Mouse (Mus musculus): Measurements from ENCODE around the gene Hnrnpl. TPM values are rescaled to one million over a fixed set of nuclear protein-coding genes. Genes with fewer than 3 reads are reported as not detected.

The Hnrnpl gene
- polyA plus RNA-seq, 1 experiment from 2014 or later = 88.6 TPM

GRCm38 (mm10) chr7:28792391-28793185 is 15.8 kb upstream of the Hnrnpl start:
- no peak overlapping the region for H3K4me3 ChIP-seq (ENCODE audit: low read depth, low read length)
- DNase-seq (no peak), ATAC-seq (no peak)
- H3K4me1 ChIP-seq (ENCODE audit: insufficient read depth) = peaks cover 30% of the 10 kb centered on the region
- TF ChIP-seq EP300 (IDR thresholded peaks at IDR 0.05; ENCODE audit: low read depth) (no peak), CTCF (IDR thresholded peaks at IDR 0.05; ENCODE audit: low read depth) (peak; percentile 14; the same call in 1 of the 2 replicates)
- 0 out of 2 replicates have a peak, but pooled peaks cover 2% of the 10 kb centered on the region for H3K36me3 ChIP-seq (replicated peaks; ENCODE audit: insufficient read depth, low read length)
- H3K27me3 ChIP-seq (ENCODE audit: insufficient read depth, low read length) = no peaks in the 10 kb centered on the region
- no peak overlapping the region for H3K27ac ChIP-seq (ENCODE audit: low read depth)
- WGBS (ENCODE audit: insufficient replicate concordance) = 58% methylated on average over 13 of the region's 14 CpGs
- H3K9ac ChIP-seq (replicated peaks) = no peak overlapping the region
- no peaks in the 10 kb centered on the region for H3K9me3 ChIP-seq (ENCODE audit: low read length)
- no peak overlapping the region for H3K4me2 ChIP-seq (ENCODE audit: low read depth, low read length)

- no peak for ATAC-seq
- H3K4me1 ChIP-seq (ENCODE audit: insufficient read depth) = peaks cover 26% of the 10 kb centered on the region
- no peak overlapping the region for H3K4me2 ChIP-seq (ENCODE audit: low read depth, low read length)
- no peaks in the 10 kb centered on the region for H3K27me3 ChIP-seq (ENCODE audit: insufficient read depth, low read length)
- TF ChIP-seq CTCF (IDR thresholded peaks at IDR 0.05; ENCODE audit: low read depth) (peak; percentile 60), EP300 (IDR thresholded peaks at IDR 0.05; ENCODE audit: low read depth) (no peak)
- no peaks in the 10 kb centered on the region for H3K36me3 ChIP-seq (replicated peaks; ENCODE audit: insufficient read depth, low read length)
- H3K27ac ChIP-seq (ENCODE audit: low read depth) = no peak overlapping the region
- H3K9ac ChIP-seq (replicated peaks) = no peak overlapping the region
- H3K9me3 ChIP-seq (ENCODE audit: low read length) = no peaks in the 10 kb centered on the region
- H3K4me3 ChIP-seq (ENCODE audit: low read depth, low read length) = no peak overlapping the region
- 29% methylated on average over 2 of the region's 2 CpGs for WGBS (ENCODE audit: insufficient replicate concordance)
- no peak for DNase-seq
Observed at GRCm38 (mm10) chr7:28793834-28794233, 14.5 kb upstream of the Hnrnpl start.

- Histone ChIP-seq H3K9me3 (ENCODE audit: low read length) (no peaks in the 10 kb centered on the region), H3K4me2 (ENCODE audit: low read depth, low read length) (no peak overlapping the region), H3K4me3 (ENCODE audit: low read depth, low read length) (no peak overlapping the region), H3K4me1 (ENCODE audit: insufficient read depth) (peaks cover 21% of the 10 kb centered on the region), H3K27me3 (ENCODE audit: insufficient read depth, low read length) (no peaks in the 10 kb centered on the region), H3K27ac (ENCODE audit: low read depth) (no peak overlapping the region), H3K36me3 (replicated peaks; ENCODE audit: insufficient read depth, low read length) (0 out of 2 replicates have a peak, but pooled peaks cover 2% of the 10 kb centered on the region), H3K9ac (replicated peaks) (no peak overlapping the region)
- ATAC-seq = no peak
- DNase-seq = no peak
- 71% methylated on average over 3 of the region's 3 CpGs for WGBS (ENCODE audit: insufficient replicate concordance)
- TF ChIP-seq EP300 (IDR thresholded peaks at IDR 0.05; ENCODE audit: low read depth) (no peak), CTCF (IDR thresholded peaks at IDR 0.05; ENCODE audit: low read depth) (no peak)
Observed at GRCm38 (mm10) chr7:28794496-28794895, 13.8 kb upstream of the Hnrnpl start.

- WGBS (ENCODE audit: insufficient replicate concordance) = 21% methylated on average over 15 of the region's 15 CpGs
- no peaks in the 10 kb centered on the region for H3K27me3 ChIP-seq (ENCODE audit: insufficient read depth, low read length)
- no peak for TF ChIP-seq CTCF (IDR thresholded peaks at IDR 0.05; ENCODE audit: low read depth)
- TF ChIP-seq EP300 (IDR thresholded peaks at IDR 0.05; ENCODE audit: low read depth) = no peak
- peak overlapping the region; percentile 56 for H3K9ac ChIP-seq (replicated peaks)
- H3K27ac ChIP-seq (ENCODE audit: low read depth) = peak overlapping the region; percentile 83
- no peak for DNase-seq
- H3K36me3 ChIP-seq (replicated peaks; ENCODE audit: insufficient read depth, low read length) = 0 out of 2 replicates have a peak, but pooled peaks cover 2% of the 10 kb centered on the region
- peak overlapping the region; percentile 71 for H3K4me2 ChIP-seq (ENCODE audit: low read depth, low read length)
- no peaks in the 10 kb centered on the region for H3K9me3 ChIP-seq (ENCODE audit: low read length)
- peaks cover 15% of the 10 kb centered on the region for H3K4me1 ChIP-seq (ENCODE audit: insufficient read depth)
- H3K4me3 ChIP-seq (ENCODE audit: low read depth, low read length) = peak overlapping the region; percentile 29
- ATAC-seq = peak; percentile 13; the same call in 1 of the 2 replicates
Observed at GRCm38 (mm10) chr7:28795832-28796231, 12.5 kb upstream of the Hnrnpl start.

- H3K27me3 ChIP-seq (ENCODE audit: insufficient read depth, low read length) = no peaks in the 10 kb centered on the region
- peaks cover 15% of the 10 kb centered on the region for H3K4me1 ChIP-seq (ENCODE audit: insufficient read depth)
- WGBS (ENCODE audit: insufficient replicate concordance) = 3% methylated on average over 32 of the region's 32 CpGs
- ATAC-seq = peak; percentile 86
- peak overlapping the region; percentile 29 for H3K4me3 ChIP-seq (ENCODE audit: low read depth, low read length)
- H3K27ac ChIP-seq (ENCODE audit: low read depth) = peak overlapping the region; percentile 83
- TF ChIP-seq CTCF (IDR thresholded peaks at IDR 0.05; ENCODE audit: low read depth) = peak; percentile 100
- TF ChIP-seq EP300 (IDR thresholded peaks at IDR 0.05; ENCODE audit: low read depth) = no peak
- H3K4me2 ChIP-seq (ENCODE audit: low read depth, low read length) = peak overlapping the region; percentile 71
- H3K36me3 ChIP-seq (replicated peaks; ENCODE audit: insufficient read depth, low read length) = 0 out of 2 replicates have a peak, but pooled peaks cover 2% of the 10 kb centered on the region
- no peaks in the 10 kb centered on the region for H3K9me3 ChIP-seq (ENCODE audit: low read length)
- peak; percentile 88 for DNase-seq
- peak overlapping the region; percentile 56 for H3K9ac ChIP-seq (replicated peaks)
Observed at GRCm38 (mm10) chr7:28796562-28796975, 11.8 kb upstream of the Hnrnpl start.

GRCm38 (mm10) chr7:28799994-28800393 is 8.3 kb upstream of the Hnrnpl start:
- Histone ChIP-seq H3K9ac (replicated peaks) (no peak overlapping the region), H3K36me3 (replicated peaks; ENCODE audit: insufficient read depth, low read length) (0 out of 2 replicates have a peak, but pooled peaks cover 2% of the 10 kb centered on the region), H3K4me2 (ENCODE audit: low read depth, low read length) (no peak overlapping the region), H3K4me1 (ENCODE audit: insufficient read depth) (peaks cover 36% of the 10 kb centered on the region), H3K27me3 (ENCODE audit: insufficient read depth, low read length) (no peaks in the 10 kb centered on the region), H3K4me3 (ENCODE audit: low read depth, low read length) (no peak overlapping the region), H3K27ac (ENCODE audit: low read depth) (no peak overlapping the region), H3K9me3 (ENCODE audit: low read length) (no peaks in the 10 kb centered on the region)
- TF ChIP-seq CTCF (IDR thresholded peaks at IDR 0.05; ENCODE audit: low read depth) (no peak), EP300 (IDR thresholded peaks at IDR 0.05; ENCODE audit: low read depth) (no peak)
- DNase-seq (no peak), ATAC-seq (no peak)
- WGBS (ENCODE audit: insufficient replicate concordance) = 86% methylated on average over 9 of the region's 9 CpGs
